Mouse (Mus musculus) megakaryocyte-erythroid progenitor cell, adult 5 weeks (primary cell): ENCODE data around the gene Psma2. TPM values are rescaled to one million over a fixed set of nuclear protein-coding genes. Genes with fewer than 3 reads are reported as not detected.

Source experiments
- polyA plus RNA-seq: library from polyadenylated mRNA; stranded (reverse); fragments of >175 nt; gene quantifications from 2 replicates; pipeline ENCODE4 v1.2.3, GENCODE M21; 2012

Psma2 gene
- 4.8 and 6.1 TPM in 2 replicates for polyA plus RNA-seq

GRCm38 (mm10) chr13:14612926-14613529 lies at the start of gene Psma2, which contains the start of gene Mrpl32:
Gene Psma2, plus strand, starts transcription at chr13:14613240.
Gene Mrpl32, minus strand, starts transcription at chr13:14613165.

GRCm38 (mm10) chr13:14629726-14630641 lies 16.9 kb downstream of the Psma2 start, which contains the start of gene AW209491:
Gene AW209491, plus strand, starts transcription at chr13:14630154.

Other genes with a start within 250 kb of the Psma2 start
- not detected in 2 replicates for gene Hecw1, start 90.0 kb upstream of the Psma2 start, polyA plus RNA-seq
- gene Mrpl32, start 75 bp upstream of the Psma2 start, polyA plus RNA-seq = 19.0 and 19.8 TPM in 2 replicates
- 0.66 and 0.77 TPM in 2 replicates for gene AW209491, start 16.9 kb downstream of the Psma2 start, polyA plus RNA-seq